Mouse (Mus musculus) bone marrow, adult 2 months (tissue): ENCODE measurements around the gene Trmt1. TPM values are rescaled to one million over a fixed set of nuclear protein-coding genes. Genes with fewer than 3 reads are reported as not detected.

Source experiments
- H3K27ac ChIP-seq: fragments of 200-500 bp; 2 replicates; pipeline ENCODE4 v1.5.1; 2012; ENCODE audit warnings: low read depth, mild to moderate bottlenecking, control low read depth, inconsistent platforms, low read length; ENCODE audit not compliant: control insufficient read depth, poor library complexity, insufficient read depth
- H3K4me1 ChIP-seq: fragments of 200-500 bp; 2 replicates; pipeline ENCODE4 v1.6.1; 2011; ENCODE audit warnings: low read length; ENCODE audit not compliant: control insufficient read depth, insufficient read depth
- H3K4me3 ChIP-seq: fragments of 200-500 bp; replicated peaks from 2 replicates; pipeline ENCODE3; 2011; ENCODE audit warnings: mild to moderate bottlenecking, low read depth, low read length, control low read depth; ENCODE audit not compliant: control insufficient read depth
- CTCF ChIP-seq: fragments of 200-500 bp; IDR thresholded peaks from 2 replicates; pipeline ENCODE4 v1.5.1; 2011; ENCODE audit warnings: low read length, control low read depth; ENCODE audit not compliant: control insufficient read depth, insufficient read depth
- POLR2A ChIP-seq: fragments of 200-500 bp; IDR thresholded peaks from 2 replicates; pipeline ENCODE4 v1.6.1; 2011; ENCODE audit warnings: low read depth, mild to moderate bottlenecking, control low read depth, low read length, borderline replicate concordance; ENCODE audit not compliant: control insufficient read depth
- WGBS: fragments of 180-500 bp; shearing (Covaris S2); methylation state at CpG from one replicate; pipeline ENCODE4 v1.1.7; 2018; 5-methylcytosine and 5-hydroxymethylcytosine counted together
- polyA plus RNA-seq: library from polyadenylated mRNA; stranded (reverse); fragments of >200 nt; gene quantifications from 2 replicates; pipeline ENCODE4 v1.2.4, GENCODE M21; 2011; ENCODE audit warnings: low replicate concordance; ENCODE audit not compliant: missing spikeins, insufficient read depth, insufficient read length

The Trmt1 gene
- polyA plus RNA-seq, 1 experiment: 134 TPM

- Histone ChIP-seq H3K27ac (peak overlapping the region; percentile 35; the same call in 1 of the 2 replicates), H3K4me1 (peaks cover 4% of the 10 kb centered on the region)
- 4% methylated on average over 10 of the region's 10 CpGs for WGBS
Observed at GRCm38 (mm10) chr8:84656191-84656525, 29.9 kb upstream of the Trmt1 start.

GRCm38 (mm10) chr8:84656641-84657126 lies 29.4 kb upstream of the Trmt1 start:
- Histone ChIP-seq H3K4me3 (peak overlapping the region; percentile 62), H3K27ac (peak overlapping the region; percentile 35), H3K4me1 (peaks cover 4% of the 10 kb centered on the region)
- under 1% methylated on average over 23 of the region's 23 CpGs for WGBS
- TF ChIP-seq CTCF: no peak
- TF ChIP-seq POLR2A: peak; percentile 35; the same call in 1 of the 2 replicates

More at GRCm38 (mm10) chr8:84656191-84656525, 29.9 kb upstream of the Trmt1 start:
- TF ChIP-seq POLR2A: no peak
- no peak for TF ChIP-seq CTCF
- peak overlapping the region; percentile 28 for H3K4me3 ChIP-seq

- TF ChIP-seq POLR2A: no peak
- TF ChIP-seq CTCF: no peak
- no peak overlapping the region for H3K4me3 ChIP-seq
- peak overlapping the region; percentile 35; the same call in 1 of the 2 replicates for H3K27ac ChIP-seq
- H3K4me1 ChIP-seq: peaks cover 4% of the 10 kb centered on the region
Observed at GRCm38 (mm10) chr8:84657203-84657602, 28.9 kb upstream of the Trmt1 start.

GRCm38 (mm10) chr8:84657680-84658079 lies 28.4 kb upstream of the Trmt1 start:
- 73% methylated on average over 4 of the region's 4 CpGs for WGBS
- Histone ChIP-seq H3K4me3 (no peak overlapping the region), H3K27ac (no peak overlapping the region), H3K4me1 (peaks cover 4% of the 10 kb centered on the region)
- TF ChIP-seq POLR2A (no peak), CTCF (no peak)

- TF ChIP-seq POLR2A (no peak), CTCF (no peak)
- WGBS: 18% methylated on average over 1 of the region's 1 CpGs
- peaks cover 6% of the 10 kb centered on the region for H3K4me1 ChIP-seq
- H3K4me3 ChIP-seq: no peak overlapping the region
- no peak overlapping the region for H3K27ac ChIP-seq
Observed at GRCm38 (mm10) chr8:84658951-84659350, 27.2 kb upstream of the Trmt1 start.

GRCm38 (mm10) chr8:84659936-84660818 lies 25.9 kb upstream of the Trmt1 start:
- WGBS: 1% methylated on average over 33 of the region's 33 CpGs
- H3K4me1 ChIP-seq: peaks cover 6% of the 10 kb centered on the region
- TF ChIP-seq POLR2A: no peak
- TF ChIP-seq CTCF: no peak
- peak overlapping the region; percentile 78 for H3K4me3 ChIP-seq
- H3K27ac ChIP-seq: peak overlapping the region; percentile 91

GRCm38 (mm10) chr8:84660819-84661457 lies 25.2 kb upstream of the Trmt1 start:
- Histone ChIP-seq H3K4me1 (peaks cover 6% of the 10 kb centered on the region), H3K4me3 (peak overlapping the region; percentile 78), H3K27ac (peak overlapping the region; percentile 91)
- WGBS: 1% methylated on average over 20 of the region's 20 CpGs
- TF ChIP-seq CTCF (no peak), POLR2A (no peak)

- Histone ChIP-seq H3K4me3 (peak overlapping the region; percentile 78), H3K27ac (peak overlapping the region; percentile 91), H3K4me1 (peaks cover 6% of the 10 kb centered on the region)
- under 1% methylated on average over 24 of the region's 24 CpGs for WGBS
- peak; percentile 16; the same call in 1 of the 2 replicates for TF ChIP-seq CTCF
- TF ChIP-seq POLR2A: peak; percentile 75
Observed at GRCm38 (mm10) chr8:84661458-84661871, 24.6 kb upstream of the Trmt1 start.
